Mouse (Mus musculus): ENCODE results near the gene Tex19.1.

DNA sequence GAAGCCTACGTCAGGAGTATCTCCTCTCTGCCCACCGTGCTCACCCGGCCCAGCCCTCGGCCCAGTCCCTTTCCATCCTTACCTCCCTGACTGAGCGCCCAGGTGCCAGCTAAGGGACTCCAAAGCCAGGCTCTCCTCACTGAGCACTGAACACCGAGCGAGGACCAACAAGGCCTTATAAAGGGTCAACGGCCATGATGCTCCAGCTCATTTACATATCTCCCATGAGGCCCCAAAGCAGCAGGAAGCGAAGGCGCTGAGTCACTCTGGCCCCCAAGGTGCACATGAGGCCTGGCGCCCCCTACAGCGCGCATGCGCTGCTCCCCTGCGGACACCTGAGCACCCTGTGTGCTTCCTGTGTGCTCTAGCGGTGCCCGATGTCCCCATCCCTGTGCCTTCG, 27.8 kb upstream of the Tex19.1 start:
- TF ChIP-seq CTCF (IDR thresholded peaks at IDR 0.05; ENCODE audit: borderline replicate concordance, insufficient read depth, low read length) (no peak), POLR2A (IDR thresholded peaks at IDR 0.05; ENCODE audit: low read depth, low read length) (no peak)
